Mouse (Mus musculus) heart, adult 8-10 months (tissue): ENCODE data around the gene Mvk. TPM values are rescaled to one million over a fixed set of nuclear protein-coding genes. Genes with fewer than 3 reads are reported as not detected.

Experiments
- DNase-seq: peaks from one replicate; pipeline ENCODE4 v3.0.0; 2022; ENCODE audit warnings: low spot score
- total RNA-seq, 4 experiments: library from RNA; stranded (reverse); gene quantifications; 2 replicates each; pipeline ENCODE4 v1.2.4; 2022

The Mvk gene
- total RNA-seq, 4 experiments from 2014 or later, result 8.3 to 12.7 (median 10.8) TPM

DNA sequence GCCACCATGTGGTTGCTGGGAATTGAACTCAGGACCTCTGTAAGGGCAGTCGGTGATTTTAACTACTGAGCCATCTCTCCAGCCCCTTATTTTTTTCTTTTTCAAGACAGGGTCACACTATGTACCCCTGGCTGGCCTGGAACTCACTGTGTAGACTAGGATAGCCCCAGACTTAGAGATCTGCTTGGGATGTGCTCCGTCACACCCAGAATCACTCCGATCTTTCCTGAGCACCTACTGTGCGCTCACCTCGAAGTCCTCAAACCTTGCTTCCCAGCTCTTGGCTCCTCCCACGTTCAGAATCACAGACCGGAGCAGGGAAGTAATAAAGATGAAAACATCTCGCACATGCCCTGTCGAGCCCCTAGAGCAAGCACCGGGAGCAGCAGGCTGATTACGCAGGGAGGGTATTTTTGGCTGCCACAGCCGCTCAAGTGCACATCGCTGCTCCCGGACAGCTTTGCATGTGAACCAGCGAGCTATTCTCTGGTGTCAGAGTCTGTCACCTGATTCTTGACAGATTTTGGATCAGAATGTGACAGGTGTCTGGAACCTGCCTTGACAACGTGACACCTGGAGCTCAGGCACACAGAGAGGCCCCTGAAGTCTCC, 13.0 kb downstream of the Mvk start:
- DNase-seq, result no peak

DNA sequence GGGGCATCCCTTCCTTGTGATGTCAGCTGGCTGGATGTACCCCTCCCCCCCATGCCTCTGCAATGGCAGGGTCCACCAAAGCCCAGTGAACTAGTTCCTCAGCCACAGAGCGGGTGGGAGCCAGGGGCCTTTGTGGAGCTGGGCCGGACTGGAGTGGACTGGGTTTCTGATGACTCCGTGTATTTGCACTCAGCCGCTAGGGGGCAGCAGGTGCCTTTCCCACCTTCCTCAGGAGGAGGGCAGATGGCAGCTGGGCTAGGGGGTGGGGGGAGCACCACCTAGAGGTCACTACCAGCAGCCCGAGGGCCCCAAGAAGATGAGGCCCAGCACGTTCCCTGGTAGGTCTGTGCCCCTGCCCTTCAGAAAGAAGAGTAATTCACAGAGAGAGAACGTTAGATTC, 17.2 kb downstream of the Mvk start:
- peak; percentile 66 for DNase-seq

DNA sequence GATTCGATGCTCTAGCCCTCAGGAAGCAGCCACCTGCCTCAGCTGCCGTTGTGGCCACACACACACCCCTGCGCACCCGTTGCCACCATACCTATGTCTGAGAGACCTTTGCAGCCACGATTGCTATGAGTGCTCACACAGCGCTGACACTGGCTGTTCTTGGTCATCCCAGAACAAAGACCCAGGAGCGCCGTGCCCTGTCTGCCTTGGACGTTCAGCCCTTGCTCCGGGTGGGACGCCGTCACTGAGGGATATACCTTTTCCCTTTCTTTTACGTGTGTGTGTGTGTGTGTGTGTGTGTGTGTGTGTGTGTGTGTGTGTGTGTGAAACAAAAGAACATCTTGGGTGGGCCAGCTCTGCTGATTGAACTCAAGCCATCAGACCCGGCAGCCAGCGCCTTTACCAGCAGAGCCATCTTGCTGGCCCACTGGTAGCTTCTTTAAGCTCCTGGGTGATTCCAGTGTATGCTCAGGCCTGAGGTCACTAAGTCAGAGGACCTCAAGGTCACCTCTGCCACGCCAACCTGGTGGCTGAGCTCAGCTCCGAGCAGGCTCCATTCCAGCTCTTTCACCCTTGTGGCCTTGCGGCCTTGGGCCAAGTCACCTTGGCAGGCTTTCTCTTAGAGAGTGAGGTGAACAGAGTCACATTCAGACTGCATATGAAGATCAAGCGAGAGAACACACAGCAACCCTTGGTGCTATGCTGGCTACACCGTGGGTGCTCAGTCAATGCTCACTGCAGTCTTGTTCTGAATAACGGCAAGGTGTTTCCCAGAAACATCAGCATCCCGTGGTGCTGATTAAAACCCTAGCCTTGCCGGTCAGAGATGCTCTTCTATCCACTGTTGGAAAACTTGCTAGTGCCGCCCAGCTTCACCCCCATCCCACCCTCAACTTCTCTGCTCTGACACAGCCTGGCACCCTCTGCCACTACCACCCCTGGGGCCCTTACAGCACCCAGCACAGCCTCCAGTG, 18.3 kb downstream of the Mvk start:
- peak; percentile 58 for DNase-seq

DNA sequence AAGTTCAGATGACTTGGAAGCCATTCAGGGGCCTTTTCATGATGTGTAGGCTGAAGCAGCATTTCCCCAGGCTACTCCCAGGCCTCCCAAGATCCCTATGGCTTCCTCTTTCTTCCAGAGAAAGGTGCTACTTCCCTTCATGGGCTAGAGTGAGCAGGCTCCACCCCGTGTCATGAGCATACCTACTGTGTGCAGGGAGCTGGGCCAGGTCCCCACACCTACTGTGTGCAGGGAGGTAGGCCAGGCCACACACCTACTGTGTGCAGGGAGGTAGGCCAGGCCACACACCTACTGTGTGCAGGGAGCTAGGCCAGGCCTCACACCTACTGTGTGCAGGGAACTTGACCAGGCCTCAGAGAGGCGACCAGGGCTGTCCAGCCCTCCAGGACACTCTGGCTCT, 20.5 kb downstream of the Mvk start:
- DNase-seq, result no peak

DNA sequence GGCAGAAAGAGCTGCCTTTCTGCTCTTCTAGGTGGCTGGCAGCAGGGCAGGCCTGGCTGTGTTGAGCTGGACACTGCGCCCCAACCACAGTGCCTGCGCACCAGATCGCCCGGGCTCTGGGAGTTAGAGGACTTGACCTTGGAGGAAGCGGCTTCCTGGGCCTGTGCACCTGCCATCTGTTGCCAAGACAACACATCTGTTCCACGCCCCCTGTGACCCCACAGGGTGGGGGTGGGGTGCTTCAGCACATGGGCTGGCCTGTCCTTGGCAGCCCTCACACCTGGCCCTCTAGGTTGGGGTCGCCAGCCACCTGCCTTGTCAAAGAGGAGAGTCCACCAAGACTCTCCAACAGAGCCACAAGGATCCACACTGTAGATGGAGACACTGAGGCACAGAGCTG, 21.6 kb downstream of the Mvk start:
- no peak for DNase-seq

DNA sequence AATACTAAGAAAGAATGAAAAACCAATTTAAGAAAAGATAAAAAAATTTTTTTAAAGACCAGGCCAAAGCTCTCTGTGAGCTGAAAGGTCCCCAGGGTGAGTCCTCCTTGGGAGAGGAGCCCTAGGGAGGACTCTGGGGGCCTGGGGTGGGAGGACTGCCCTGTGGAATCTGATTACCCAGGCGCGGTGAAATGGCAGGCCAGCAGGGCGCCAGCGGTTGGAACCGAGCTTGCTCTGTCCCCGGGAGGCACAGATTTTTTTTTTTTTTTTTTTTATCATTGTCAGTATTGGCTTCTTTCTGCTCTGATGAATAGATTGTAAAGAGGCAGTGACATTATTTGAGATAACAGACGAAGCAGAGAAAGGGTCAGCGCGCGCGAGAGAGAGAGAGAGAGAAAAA, 22.9 kb downstream of the Mvk start:
- no peak for DNase-seq

DNA sequence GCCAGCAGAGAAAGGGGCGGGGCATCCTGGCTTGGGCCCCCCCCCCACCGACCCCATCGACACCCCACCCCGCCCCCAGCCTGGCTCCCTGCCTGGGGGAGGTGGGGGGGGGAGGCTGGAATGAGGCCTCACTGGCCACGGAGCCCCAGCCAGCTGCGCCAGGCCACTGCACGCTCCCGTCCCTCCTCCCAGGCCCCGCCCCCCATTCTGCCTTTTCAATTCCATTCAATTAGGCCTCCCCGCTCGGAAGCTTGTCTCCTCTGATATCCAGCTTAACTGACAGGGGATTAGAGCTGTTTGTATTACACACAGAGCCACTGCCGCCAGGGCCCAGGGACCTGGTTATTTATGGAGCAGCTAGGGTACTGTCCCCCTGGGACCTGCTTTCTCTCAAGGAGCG, 23.4 kb downstream of the Mvk start:
- DNase-seq, result peak; percentile 33

DNA sequence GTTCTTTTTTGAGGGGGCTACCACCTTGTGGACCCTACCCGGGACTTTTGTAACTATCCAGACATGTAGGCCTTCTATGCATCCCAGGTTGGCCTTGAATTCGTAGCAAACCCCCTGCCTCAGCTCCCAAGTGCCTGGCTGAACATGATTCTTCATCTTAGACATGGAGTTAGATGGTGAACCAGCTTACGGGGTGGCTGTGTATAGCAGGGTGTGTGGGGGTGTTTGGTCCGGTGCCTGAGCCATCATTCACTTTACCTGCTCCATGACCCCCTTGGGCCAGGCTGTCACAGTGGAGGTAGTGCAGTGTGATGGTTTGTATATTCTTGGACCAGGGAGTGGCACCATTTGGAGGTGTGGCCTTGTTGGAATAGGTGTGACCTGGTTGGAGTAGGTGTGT, 23.9 kb downstream of the Mvk start:
- no peak for DNase-seq

DNA sequence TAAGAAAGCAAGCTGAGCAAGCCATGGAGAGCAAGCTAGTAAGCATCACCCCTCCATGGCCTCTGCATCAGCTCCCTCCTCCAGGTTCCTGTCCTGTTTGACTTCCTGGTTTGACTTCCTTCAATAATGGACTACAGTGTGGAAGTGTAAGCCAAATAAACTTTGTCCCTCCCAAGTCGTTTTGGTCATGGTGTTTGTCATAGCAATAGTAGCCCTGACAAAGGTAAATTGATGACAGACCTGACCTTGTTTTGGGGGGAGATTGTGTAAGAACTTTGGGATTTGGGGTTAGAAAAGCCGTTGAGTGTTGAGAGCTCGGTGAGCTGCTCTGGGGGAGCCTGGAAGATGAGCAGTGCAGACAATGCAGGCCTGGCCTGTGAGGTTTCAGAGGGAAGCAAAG, 26.3 kb downstream of the Mvk start:
- no peak for DNase-seq

DNA sequence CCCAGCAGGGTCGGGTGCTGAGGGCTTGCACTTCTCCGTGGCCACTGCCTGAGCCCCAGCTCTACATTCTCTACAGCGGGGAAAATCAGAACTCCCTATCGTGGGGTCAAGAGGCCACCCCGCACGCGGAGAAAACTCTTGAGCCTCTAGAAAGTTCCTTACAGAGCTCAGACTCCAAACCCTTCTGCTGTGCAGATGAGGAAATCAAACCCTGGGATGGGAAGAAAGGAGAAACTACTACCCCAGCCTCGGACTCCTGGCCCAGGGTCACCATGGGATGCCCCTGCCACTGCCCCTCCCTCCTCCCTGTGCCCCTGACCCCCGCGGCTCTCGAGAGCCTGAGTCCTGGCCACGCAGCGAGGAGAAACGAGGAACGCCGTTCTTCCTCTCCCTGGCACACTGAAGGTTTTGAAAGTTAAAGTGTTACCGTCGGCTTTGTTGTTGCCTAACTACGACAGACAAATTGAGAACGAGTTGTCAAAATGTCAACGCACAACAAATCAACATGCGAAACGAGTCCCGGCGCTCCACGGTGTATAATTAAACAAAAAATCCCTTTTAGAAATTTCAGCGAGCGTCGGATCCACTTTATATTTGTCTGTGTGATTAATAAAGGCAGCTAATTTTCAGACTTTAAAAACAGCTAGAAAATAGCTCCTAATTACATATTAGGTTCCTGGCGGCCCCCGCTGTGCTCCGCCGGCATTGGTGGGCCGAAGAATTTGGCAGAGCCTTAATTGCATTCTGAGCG, 30.8 kb downstream of the Mvk start:
- no peak for DNase-seq

DNA sequence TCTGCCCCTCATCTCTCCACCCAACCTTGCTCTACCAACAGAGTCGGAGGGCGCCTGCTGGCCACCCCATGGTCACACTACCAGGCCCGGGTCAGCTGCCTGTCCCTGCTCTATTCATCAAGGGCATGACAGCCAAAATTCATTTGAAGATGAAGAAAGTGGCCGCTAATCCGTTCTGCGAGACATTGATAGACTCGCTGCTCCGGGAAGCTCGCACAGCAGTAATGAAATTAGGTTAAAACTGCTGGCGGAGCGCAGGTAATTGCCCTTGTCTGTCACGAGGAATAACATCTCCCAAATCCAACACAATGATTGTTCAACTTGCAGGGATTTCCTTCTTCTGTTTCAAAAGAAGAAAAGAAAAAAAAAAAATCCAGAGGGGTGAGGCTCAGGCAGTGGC, 34.2 kb downstream of the Mvk start:
- DNase-seq, result no peak

DNA sequence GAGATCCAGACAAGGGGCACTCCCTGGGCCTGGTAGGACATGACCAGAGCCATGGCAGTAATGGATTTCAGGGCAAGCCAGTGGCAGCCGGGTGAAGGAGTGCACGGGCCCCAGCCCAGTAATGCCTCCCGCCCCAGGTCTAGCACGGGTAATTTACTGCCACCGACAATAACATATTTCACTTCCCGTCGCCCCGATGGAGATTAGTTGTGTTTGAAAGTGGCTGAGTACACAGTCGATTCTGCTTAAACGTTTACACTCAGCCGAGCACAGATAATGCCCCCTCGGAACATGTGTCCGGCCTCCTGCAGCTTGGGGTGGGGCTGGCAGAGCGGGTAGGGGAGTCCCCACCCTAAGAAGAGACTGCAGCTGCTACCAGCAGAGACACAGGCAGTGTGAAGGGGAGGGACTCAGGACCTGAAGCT, 38.5 kb downstream of the Mvk start:
- DNase-seq, result no peak

DNA sequence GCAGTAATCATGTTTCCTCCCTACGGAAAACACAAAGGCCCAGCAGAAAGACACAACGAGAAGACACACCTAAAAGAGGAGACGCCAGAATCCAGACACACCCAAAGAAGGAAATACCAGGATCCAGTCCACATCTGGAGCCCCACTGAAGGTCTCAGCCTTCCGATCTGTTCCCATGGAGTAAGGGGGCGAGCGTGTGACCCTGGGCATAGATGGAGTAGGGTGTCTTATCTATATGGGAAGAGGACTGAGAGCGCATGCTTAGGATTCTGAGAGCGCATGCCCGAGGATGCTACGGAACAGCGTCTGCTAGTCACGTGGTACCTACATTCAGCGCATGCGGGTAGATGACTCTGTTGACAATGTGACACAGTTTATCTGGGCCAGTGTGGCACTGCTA, 41.6 kb downstream of the Mvk start:
- DNase-seq, result no peak

DNA sequence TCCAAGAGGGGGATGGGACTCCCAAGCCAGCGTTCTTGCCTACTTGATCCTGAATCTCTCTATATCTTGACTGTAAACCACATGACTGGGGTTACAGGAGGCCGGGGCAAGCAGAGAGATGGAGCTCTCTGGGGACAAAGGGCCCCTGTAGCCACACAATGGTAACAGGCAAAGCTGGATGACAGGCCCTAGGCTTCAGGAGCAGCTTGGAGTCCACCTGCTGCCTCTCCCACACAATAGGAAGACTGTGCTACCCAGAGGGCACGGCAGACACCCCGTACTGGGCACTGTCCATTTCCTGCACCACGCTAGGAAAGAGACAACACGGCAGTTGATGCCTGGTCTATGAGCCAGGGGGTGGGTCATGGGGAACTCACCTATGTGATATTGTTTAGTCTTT, 45.5 kb downstream of the Mvk start:
- no peak for DNase-seq

DNA sequence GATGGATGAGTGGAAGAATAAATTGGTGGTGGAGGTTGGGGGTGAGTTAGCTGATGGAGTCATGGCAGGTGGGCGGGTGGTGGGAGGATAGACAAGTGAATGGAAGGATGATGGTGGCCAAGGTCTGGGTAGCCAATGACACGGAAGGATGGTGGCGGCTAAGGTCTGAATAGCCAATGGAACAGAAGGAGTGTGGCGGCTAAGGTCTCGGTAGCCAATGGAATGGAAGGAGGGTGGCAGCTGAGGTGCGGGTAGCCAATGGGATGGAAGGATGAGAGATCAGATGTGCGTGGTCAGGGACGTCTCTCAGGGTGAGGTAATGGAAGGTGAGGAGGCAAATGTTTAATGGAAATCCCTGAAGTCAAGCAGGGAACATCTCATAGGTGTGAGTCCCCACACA, 46.2 kb downstream of the Mvk start:
- DNase-seq, result no peak

DNA sequence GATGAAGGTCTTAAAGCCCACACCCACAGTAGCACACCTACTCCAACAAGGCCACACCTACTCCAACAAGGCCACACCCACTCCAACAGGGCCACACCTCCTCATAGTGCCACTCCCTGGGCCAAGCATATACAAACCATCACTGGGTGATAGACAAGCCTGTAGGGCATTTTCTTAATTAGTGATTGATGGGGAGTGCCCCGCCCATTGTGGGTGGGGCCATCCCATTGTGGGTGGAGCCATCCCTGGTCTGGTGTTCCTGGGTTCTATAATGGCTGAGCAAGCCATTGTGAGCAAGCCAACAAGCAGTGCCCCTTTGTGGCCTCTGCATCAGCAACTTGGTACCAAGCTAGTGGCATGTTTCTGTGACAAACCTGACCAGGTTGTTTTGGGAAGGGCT, 50.7 kb downstream of the Mvk start:
- no peak for DNase-seq

DNA sequence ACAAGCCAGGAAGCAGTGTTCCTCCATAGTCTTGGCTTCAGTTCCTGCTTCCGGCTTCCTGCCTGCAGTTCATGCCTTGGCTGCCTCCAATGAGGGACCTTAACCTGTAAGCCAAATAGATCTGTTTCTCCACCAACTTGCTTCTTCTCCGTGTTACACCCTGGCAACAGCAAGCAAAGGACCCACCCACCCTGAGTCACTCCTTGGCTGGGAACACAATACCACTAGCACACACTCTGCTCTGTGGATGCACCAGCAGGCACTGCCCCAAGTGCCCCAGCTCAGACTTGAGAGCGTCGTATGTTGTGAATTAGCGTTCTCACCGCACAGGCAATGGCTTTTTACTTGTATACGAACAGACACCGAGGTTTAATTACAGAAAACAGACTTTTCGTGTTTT, 57.2 kb downstream of the Mvk start:
- no peak for DNase-seq

DNA sequence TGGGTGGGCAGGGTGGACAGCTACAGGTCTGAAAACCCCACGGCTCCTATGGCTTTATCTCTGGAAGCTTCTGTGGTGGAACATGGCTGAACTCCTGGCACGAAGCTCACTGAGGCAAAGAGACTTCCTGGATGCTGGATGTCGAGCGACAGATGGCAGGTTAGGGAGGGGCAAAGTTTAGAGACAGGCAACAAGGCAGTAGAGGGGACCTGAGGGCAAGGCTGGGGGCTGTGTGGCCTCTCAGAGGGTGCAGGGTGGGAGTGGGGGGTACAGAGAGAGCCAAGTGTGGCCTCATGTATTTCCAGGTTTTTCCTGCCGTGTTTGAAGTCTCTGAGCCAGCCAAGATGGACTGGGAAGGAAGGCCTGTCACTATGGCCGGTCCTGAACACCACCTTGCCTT, 60.8 kb downstream of the Mvk start:
- no peak for DNase-seq

DNA sequence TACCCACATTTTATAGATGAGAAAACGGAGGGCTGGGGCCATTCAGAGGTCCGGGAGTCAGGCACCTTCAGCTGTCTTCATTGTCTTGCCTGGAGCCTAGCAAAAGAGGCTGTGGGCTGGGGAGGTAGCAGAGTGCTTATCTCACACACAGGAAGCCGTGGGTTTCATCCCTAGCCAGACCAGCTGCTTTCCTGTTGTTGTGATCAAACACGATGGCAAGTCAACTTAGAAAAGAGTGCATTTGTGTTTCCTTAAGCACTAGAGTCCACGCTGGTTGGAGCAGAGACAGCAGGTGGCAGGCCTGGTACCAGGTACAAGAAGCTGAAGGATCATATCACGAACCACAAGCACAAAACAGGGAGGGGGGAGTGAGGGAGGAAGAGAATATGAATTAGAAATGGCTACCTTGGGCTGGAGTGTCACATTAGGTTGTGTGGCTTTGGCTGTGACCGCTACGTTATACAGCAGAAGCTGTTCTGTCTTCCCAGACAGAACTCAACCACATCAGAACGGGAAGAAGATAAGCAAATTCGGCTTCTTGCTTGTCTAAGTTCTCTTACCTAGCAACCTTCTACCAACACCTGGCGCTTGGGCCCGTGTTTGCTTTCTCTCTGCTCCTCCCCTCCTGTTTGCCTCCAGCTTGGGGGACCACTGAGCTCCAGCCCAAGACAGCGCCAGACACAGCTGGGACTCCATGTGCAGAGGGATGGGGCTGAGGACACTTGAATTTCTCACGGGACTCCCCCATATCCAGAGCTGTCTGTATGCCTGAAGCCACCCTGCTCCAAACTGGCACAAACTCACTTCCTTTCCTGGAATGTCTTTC, 61.4 kb downstream of the Mvk start:
- no peak for DNase-seq

DNA sequence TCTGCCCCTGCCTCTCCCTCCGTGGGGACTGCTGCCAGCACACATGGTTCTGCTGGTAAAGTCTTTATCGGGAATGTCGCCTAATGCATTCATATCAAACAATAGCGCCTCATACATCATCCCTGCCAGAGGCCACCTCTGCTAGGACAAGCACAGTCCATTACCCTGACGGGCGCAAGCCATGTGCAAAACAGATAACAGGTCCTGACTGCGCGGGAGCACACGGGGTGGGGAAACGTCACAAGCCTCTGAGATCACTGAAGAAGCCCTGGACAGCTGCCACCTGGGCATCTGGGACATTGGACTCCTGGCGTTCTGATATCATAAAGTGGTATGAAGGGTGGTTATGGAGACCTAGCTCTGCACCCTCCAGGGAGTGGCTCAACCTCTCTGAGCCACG, 63.3 kb downstream of the Mvk start:
- DNase-seq, result peak; percentile 14

DNA sequence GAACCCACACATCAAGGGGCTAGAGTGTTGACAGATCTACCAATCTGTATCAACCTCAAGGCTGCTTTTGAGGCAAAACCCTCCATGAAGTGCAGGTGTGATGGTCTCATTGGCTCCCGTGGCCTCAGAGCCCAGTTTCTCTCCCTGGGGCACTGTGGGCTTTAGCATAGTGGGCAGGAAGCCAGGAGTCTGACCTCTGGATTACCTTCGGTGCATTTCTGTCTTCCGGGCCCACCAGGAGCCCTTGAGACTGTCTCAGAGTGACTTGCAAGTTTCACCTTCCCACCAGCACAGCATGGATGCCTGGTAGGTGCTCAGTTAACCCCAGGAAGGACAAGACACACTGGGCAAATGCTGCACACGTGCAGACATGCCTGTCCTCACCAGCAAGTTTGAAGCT, 63.9 kb downstream of the Mvk start:
- DNase-seq, result no peak

DNA sequence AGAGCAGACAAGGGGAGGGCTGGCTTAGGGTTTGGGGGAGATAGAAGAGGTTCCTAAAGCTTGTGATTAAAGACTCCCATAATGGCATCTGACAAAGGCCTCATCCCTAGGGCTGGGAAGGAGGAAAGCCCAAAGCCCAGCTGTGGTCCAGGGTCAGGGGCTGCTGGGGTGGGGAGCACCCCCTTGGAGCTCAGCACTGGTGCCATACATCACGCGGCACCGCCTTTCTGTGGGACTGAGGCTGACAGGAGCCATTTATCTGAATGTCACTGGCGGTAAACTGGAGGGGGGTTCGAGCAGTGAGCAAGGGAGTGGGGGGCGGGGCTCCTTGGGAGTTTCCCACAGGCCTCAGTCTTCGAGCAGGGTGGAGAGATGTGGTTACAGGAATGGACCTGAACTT, 65.4 kb downstream of the Mvk start:
- no peak for DNase-seq
